Mouse (Mus musculus) liver, postnatal 0 days (tissue): ENCODE measurements around the gene Ccdc33. TPM values are rescaled to one million over a fixed set of nuclear protein-coding genes. Genes with fewer than 3 reads are reported as not detected.

Experiments used
- ATAC-seq: fragments of 200-750 bp; cut with Nextera tagmentation; 2 replicates; pipeline ENCODE4 v1.8.0; 2017; ENCODE audit warnings: mild to moderate bottlenecking, moderate library complexity
- DNase-seq: peaks from one replicate; pipeline ENCODE4 v3.0.0-alpha.2; 2016
- H3K27ac ChIP-seq: fragments of 300-500 bp; sonication (generic); 2 replicates; pipeline ENCODE4 v1.5.1; 2014; ENCODE audit warnings: antibody characterized with exemption, moderate library complexity, mild to moderate bottlenecking, low read depth
- H3K27me3 ChIP-seq: fragments of 300-500 bp; sonication (generic); 2 replicates; pipeline ENCODE4 v1.6.1; 2014; ENCODE audit warnings: low read length, control low read depth, mixed read lengths; ENCODE audit not compliant: insufficient read depth
- H3K36me3 ChIP-seq: fragments of 300-500 bp; sonication (generic); replicated peaks from 2 replicates; pipeline ENCODE4 v1.6.1; 2014; ENCODE audit warnings: mild to moderate bottlenecking, control low read depth, low read length, moderate library complexity, mixed read lengths; ENCODE audit not compliant: insufficient read depth
- H3K4me1 ChIP-seq: fragments of 300-500 bp; sonication (generic); 2 replicates; pipeline ENCODE4 v1.6.1; 2014; ENCODE audit warnings: antibody characterized with exemption, mild to moderate bottlenecking, control low read depth; ENCODE audit not compliant: insufficient read depth
- H3K4me2 ChIP-seq: fragments of 300-500 bp; sonication (generic); 2 replicates; pipeline ENCODE4 v1.6.1; 2014; ENCODE audit warnings: low read depth, mild to moderate bottlenecking, low read length, moderate library complexity, mixed read lengths
- H3K4me3 ChIP-seq: fragments of 300-500 bp; sonication (generic); 2 replicates; pipeline ENCODE4 v1.5.1; 2014; ENCODE audit warnings: low read depth, low read length
- H3K9ac ChIP-seq: fragments of 300-500 bp; sonication (generic); replicated peaks from 2 replicates; pipeline ENCODE4 v1.6.1; 2014; ENCODE audit warnings: mild to moderate bottlenecking, moderate library complexity
- H3K9me3 ChIP-seq: fragments of 300-500 bp; sonication (generic); 2 replicates; pipeline ENCODE4 v1.6.1; 2016; ENCODE audit warnings: mild to moderate bottlenecking, control low read depth, low read length, mixed read lengths
- CTCF ChIP-seq: sonication (generic); IDR thresholded peaks from 2 replicates; pipeline ENCODE4 v1.5.1; 2016; ENCODE audit warnings: antibody characterized with exemption, low read depth
- EP300 ChIP-seq: IDR thresholded peaks from 2 replicates; pipeline ENCODE4 v1.6.1; 2016; ENCODE audit warnings: antibody characterized with exemption, low read depth, mild to moderate bottlenecking
- WGBS: fragments of 180-500 bp; shearing (Covaris S2); extraction: QIAGEN DNeasy Blood & Tissue Kit; methylation state at CpG from one replicate; pipeline ENCODE4 v1.1.7; 2014; ENCODE audit not compliant: insufficient replicate concordance; 5-methylcytosine and 5-hydroxymethylcytosine counted together
- polyA plus RNA-seq: library from polyadenylated mRNA; unstranded; fragments of >200 nt; fragmentation: Nextera tagmentation; extraction: Ambion mirVana; gene quantifications from 2 replicates; pipeline ENCODE4 v1.2.1, GENCODE M21; 2015

Gene Ccdc33
- polyA plus RNA-seq, 1 experiment from 2014 or later: not detected

- H3K4me2 ChIP-seq: no peak overlapping the region
- TF ChIP-seq EP300 (no peak), CTCF (no peak)
- H3K36me3 ChIP-seq: no peaks in the 10 kb centered on the region
- H3K27me3 ChIP-seq: no peaks in the 10 kb centered on the region
- DNase-seq (no peak), ATAC-seq (no peak)
- no peaks in the 10 kb centered on the region for H3K9me3 ChIP-seq
- no peak overlapping the region for H3K9ac ChIP-seq
- 52% methylated on average over 3 of the region's 3 CpGs for WGBS
- H3K27ac ChIP-seq: no peak overlapping the region
- no peak overlapping the region for H3K4me3 ChIP-seq
- no peaks in the 10 kb centered on the region for H3K4me1 ChIP-seq
Measured at GRCm38 (mm10) chr9:58074561-58074960, 44.1 kb downstream of the Ccdc33 start.

- no peaks in the 10 kb centered on the region for H3K9me3 ChIP-seq
- H3K36me3 ChIP-seq: no peaks in the 10 kb centered on the region
- WGBS: 72% methylated on average over 3 of the region's 3 CpGs
- H3K4me1 ChIP-seq: no peaks in the 10 kb centered on the region
- TF ChIP-seq EP300 (no peak), CTCF (no peak)
- no peaks in the 10 kb centered on the region for H3K27me3 ChIP-seq
- no peak overlapping the region for H3K4me3 ChIP-seq
- H3K9ac ChIP-seq: no peak overlapping the region
- DNase-seq: no peak
- H3K27ac ChIP-seq: no peak overlapping the region
- no peak overlapping the region for H3K4me2 ChIP-seq
- no peak for ATAC-seq
Measured at GRCm38 (mm10) chr9:58067546-58067945, 51.1 kb downstream of the Ccdc33 start.

GRCm38 (mm10) chr9:58066731-58067095 is 51.9 kb downstream of the Ccdc33 start:
- WGBS: 70% methylated on average over 6 of the region's 6 CpGs
- H3K9me3 ChIP-seq: no peaks in the 10 kb centered on the region
- no peak overlapping the region for H3K27ac ChIP-seq
- H3K9ac ChIP-seq: no peak overlapping the region
- no peaks in the 10 kb centered on the region; the same call in 1 of the 2 replicates for H3K27me3 ChIP-seq
- TF ChIP-seq EP300: no peak
- no peak for TF ChIP-seq CTCF
- no peak overlapping the region for H3K4me3 ChIP-seq
- no peaks in the 10 kb centered on the region for H3K4me1 ChIP-seq
- H3K4me2 ChIP-seq: no peak overlapping the region
- DNase-seq (no peak), ATAC-seq (no peak)
- no peaks in the 10 kb centered on the region for H3K36me3 ChIP-seq

GRCm38 (mm10) chr9:58065977-58066730 is 52.5 kb downstream of the Ccdc33 start:
- 63% methylated on average over 6 of the region's 6 CpGs for WGBS
- H3K9me3 ChIP-seq: no peaks in the 10 kb centered on the region
- ATAC-seq: no peak

GRCm38 (mm10) chr9:58065532-58065931 is 53.1 kb downstream of the Ccdc33 start:
- 66% methylated on average over 6 of the region's 6 CpGs for WGBS

More at GRCm38 (mm10) chr9:58065977-58066730, 52.5 kb downstream of the Ccdc33 start:
- peaks cover 5% of the 10 kb centered on the region for H3K27me3 ChIP-seq
- H3K4me3 ChIP-seq: no peak overlapping the region
- H3K4me2 ChIP-seq: no peak overlapping the region
- no peak for TF ChIP-seq EP300
- TF ChIP-seq CTCF: no peak
- no peaks in the 10 kb centered on the region; the same call in 1 of the 2 replicates for H3K4me1 ChIP-seq
- H3K36me3 ChIP-seq: no peaks in the 10 kb centered on the region
- DNase-seq: no peak
- H3K9ac ChIP-seq: no peak overlapping the region
- no peak overlapping the region for H3K27ac ChIP-seq

GRCm38 (mm10) chr9:58063531-58063930 is 55.1 kb downstream of the Ccdc33 start, which contains the start of gene Stra6:
TSS of gene Stra6 (plus strand) at chr9:58063788.
- WGBS: 7% methylated on average over 3 of the region's 3 CpGs
- Histone ChIP-seq H3K4me3 (no peak within 1 kb of the TSS), H3K4me2 (no peak within 1 kb of the TSS), H3K36me3 (no peaks in the 10 kb centered on the region), H3K9ac (no peak within 1 kb of the TSS), H3K27ac (no peak within 1 kb of the TSS), H3K4me1 (no peaks in the 10 kb centered on the region; the same call in 1 of the 2 replicates), H3K27me3 (peaks cover 9% of the 10 kb centered on the region), H3K9me3 (no peaks in the 10 kb centered on the region)
- TF ChIP-seq CTCF (no peak), EP300 (no peak)
- ATAC-seq (no peak), DNase-seq (no peak)

More at GRCm38 (mm10) chr9:58065532-58065931, 53.1 kb downstream of the Ccdc33 start:
- no peak overlapping the region for H3K9ac ChIP-seq
- no peak for DNase-seq
- no peak for TF ChIP-seq EP300
- no peak for TF ChIP-seq CTCF
- no peaks in the 10 kb centered on the region; the same call in 1 of the 2 replicates for H3K4me1 ChIP-seq
- H3K4me3 ChIP-seq: no peak overlapping the region
- H3K9me3 ChIP-seq: no peaks in the 10 kb centered on the region
- H3K27me3 ChIP-seq: peaks cover 8% of the 10 kb centered on the region
- H3K36me3 ChIP-seq: no peaks in the 10 kb centered on the region
- H3K27ac ChIP-seq: no peak overlapping the region
- no peak for ATAC-seq
- H3K4me2 ChIP-seq: no peak overlapping the region
